Mouse (Mus musculus) heart, embryonic 10.5 days (tissue): ENCODE data around the gene Dand5. TPM values are rescaled to one million over a fixed set of nuclear protein-coding genes. Genes with fewer than 3 reads are reported as not detected.
A peak's percentile ranks its signal among the peaks of the same experiment; 100 is the strongest.

Experiments used
- DNase-seq: peaks from one replicate; pipeline ENCODE4 v3.0.0-alpha.2; 2017; ENCODE audit warnings: low spot score
- H3K27ac ChIP-seq: fragments of 300-500 bp; sonication (generic); 2 replicates; pipeline ENCODE4 v1.5.1; 2016; ENCODE audit warnings: mild to moderate bottlenecking
- H3K27me3 ChIP-seq: fragments of 300-500 bp; sonication (generic); 2 replicates; pipeline ENCODE4 v1.6.1; 2016; ENCODE audit warnings: mild to moderate bottlenecking; ENCODE audit not compliant: poor library complexity, insufficient read depth, severe bottlenecking
- H3K36me3 ChIP-seq: fragments of 300-500 bp; sonication (generic); 2 replicates; pipeline ENCODE4 v1.6.1; 2016; ENCODE audit warnings: mild to moderate bottlenecking, moderate library complexity
- H3K4me1 ChIP-seq: fragments of 300-500 bp; sonication (generic); 2 replicates; pipeline ENCODE4 v1.6.1; 2016; ENCODE audit warnings: mild to moderate bottlenecking
- H3K4me3 ChIP-seq: fragments of 300-500 bp; sonication (generic); 2 replicates; pipeline ENCODE4 v1.5.1; 2016; ENCODE audit warnings: mild to moderate bottlenecking, moderate library complexity
- H3K9me3 ChIP-seq: fragments of 300-500 bp; sonication (generic); 2 replicates; pipeline ENCODE4 v1.6.1; 2016; ENCODE audit warnings: mild to moderate bottlenecking, moderate library complexity
- whole genome bisulfite sequencing: fragments of 180-500 bp; shearing (Covaris S2); methylation state at CpG from one replicate; pipeline ENCODE4 v1.1.7; 2016; 5-methylcytosine and 5-hydroxymethylcytosine counted together
- polyA plus RNA-seq: library from polyadenylated mRNA; unstranded; fragments of >200 nt; fragmentation: Nextera tagmentation; extraction: Ambion mirVana; gene quantifications from 2 replicates; pipeline ENCODE4 v1.2.1, GENCODE M21; 2016

The Dand5 gene
- polyA plus RNA-seq, 1 experiment from 2014 or later = 5.3 TPM

- Histone ChIP-seq H3K27me3 (peaks cover 100% of the 10 kb centered on the region), H3K9me3 (no peaks in the 10 kb centered on the region), H3K4me3 (peak overlapping the region; percentile 49), H3K36me3 (no peaks in the 10 kb centered on the region), H3K27ac (no peak overlapping the region), H3K4me1 (peaks cover 32% of the 10 kb centered on the region)
- DNase-seq = no peak
- under 1% methylated on average over 19 of the region's 19 CpGs for WGBS
These were observed 48.8 kb downstream of the Dand5 start for GRCm38 (mm10) chr8:84773833-84774232.

DNA sequence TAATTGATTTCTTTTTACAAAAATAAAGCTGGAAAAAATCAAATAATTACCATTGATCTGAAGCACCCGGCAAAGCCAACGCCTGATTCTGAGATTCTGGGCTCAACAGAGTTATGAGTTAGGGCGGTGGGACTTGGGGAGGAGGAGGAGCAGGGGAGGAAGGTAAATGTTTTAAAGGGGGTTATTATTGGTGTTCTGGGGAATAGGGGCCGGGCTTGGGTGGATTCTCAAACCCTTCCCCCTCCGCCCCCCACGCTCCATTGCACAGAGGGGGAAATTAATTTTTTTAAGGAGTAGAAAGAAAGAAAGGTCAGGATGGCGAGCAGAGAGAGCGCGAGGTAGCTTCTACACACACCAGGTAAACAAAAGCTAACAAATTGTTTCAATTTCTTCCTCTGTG is 49.3 kb downstream of the Dand5 start:
- H3K27ac ChIP-seq = no peak overlapping the region

GRCm38 (mm10) chr8:84772628-84773027 is 50.0 kb downstream of the Dand5 start:
- DNase-seq = no peak
- H3K27me3 ChIP-seq = peaks cover 100% of the 10 kb centered on the region
- no peak overlapping the region for H3K27ac ChIP-seq
- H3K9me3 ChIP-seq = no peaks in the 10 kb centered on the region
- WGBS = 3% methylated on average over 3 of the region's 3 CpGs
- no peaks in the 10 kb centered on the region for H3K36me3 ChIP-seq
- peaks cover 32% of the 10 kb centered on the region for H3K4me1 ChIP-seq
- no peak overlapping the region for H3K4me3 ChIP-seq

More for the DNA sequence above, 49.3 kb downstream of the Dand5 start:
- Histone ChIP-seq H3K9me3 (no peaks in the 10 kb centered on the region), H3K36me3 (no peaks in the 10 kb centered on the region), H3K4me3 (peak overlapping the region; percentile 49), H3K4me1 (peaks cover 32% of the 10 kb centered on the region), H3K27me3 (peaks cover 100% of the 10 kb centered on the region)
- 1% methylated on average over 9 of the region's 9 CpGs for WGBS
- DNase-seq = no peak

- 1% methylated on average over 34 of the region's 34 CpGs for WGBS
- no peak overlapping the region for H3K27ac ChIP-seq
- H3K9me3 ChIP-seq = no peaks in the 10 kb centered on the region
- peaks cover 100% of the 10 kb centered on the region for H3K27me3 ChIP-seq
- no peaks in the 10 kb centered on the region for H3K36me3 ChIP-seq
- peak overlapping the region; percentile 43 for H3K4me3 ChIP-seq
- H3K4me1 ChIP-seq = peaks cover 32% of the 10 kb centered on the region
- no peak for DNase-seq
These were observed 50.7 kb downstream of the Dand5 start for GRCm38 (mm10) chr8:84771941-84772378.

DNA sequence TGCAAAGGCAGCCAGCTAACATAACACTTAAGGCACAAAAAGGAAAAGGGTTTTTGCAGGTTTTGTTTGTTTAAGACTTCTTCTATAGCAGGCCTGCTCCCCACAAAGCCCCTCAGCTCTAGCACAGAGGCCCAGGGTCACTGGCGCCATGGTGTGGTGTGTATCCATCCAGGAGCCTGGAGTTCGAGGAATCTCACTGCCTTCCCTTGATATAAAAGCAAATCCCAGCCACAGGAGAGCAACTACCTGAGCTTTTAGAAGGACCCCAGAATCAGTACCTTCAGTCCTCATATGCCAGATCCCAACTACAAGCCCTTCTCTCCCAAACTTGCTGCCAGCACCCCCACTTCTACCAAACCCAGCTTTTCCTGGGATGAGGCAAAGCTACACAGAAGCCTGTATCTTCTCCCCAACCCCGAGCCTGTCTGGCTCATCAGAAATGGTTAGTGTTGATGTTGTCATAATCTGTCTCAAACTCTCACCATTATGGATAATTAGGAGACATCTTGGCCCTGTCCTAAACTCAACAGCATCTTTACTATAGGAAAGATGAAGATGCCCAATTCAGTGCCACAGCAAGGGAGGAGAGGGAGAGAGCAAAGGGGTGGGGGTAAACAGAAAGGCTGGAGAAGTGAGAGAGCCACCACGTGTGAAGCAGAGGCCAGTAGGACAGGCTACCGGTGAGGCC is 51.5 kb downstream of the Dand5 start:
- WGBS = 25% methylated on average over 5 of the region's 5 CpGs
- H3K4me1 ChIP-seq = peaks cover 35% of the 10 kb centered on the region
- no peaks in the 10 kb centered on the region for H3K36me3 ChIP-seq
- no peaks in the 10 kb centered on the region for H3K9me3 ChIP-seq
- DNase-seq = no peak
- no peak overlapping the region for H3K4me3 ChIP-seq
- H3K27ac ChIP-seq = no peak overlapping the region
- H3K27me3 ChIP-seq = peaks cover 100% of the 10 kb centered on the region

DNA sequence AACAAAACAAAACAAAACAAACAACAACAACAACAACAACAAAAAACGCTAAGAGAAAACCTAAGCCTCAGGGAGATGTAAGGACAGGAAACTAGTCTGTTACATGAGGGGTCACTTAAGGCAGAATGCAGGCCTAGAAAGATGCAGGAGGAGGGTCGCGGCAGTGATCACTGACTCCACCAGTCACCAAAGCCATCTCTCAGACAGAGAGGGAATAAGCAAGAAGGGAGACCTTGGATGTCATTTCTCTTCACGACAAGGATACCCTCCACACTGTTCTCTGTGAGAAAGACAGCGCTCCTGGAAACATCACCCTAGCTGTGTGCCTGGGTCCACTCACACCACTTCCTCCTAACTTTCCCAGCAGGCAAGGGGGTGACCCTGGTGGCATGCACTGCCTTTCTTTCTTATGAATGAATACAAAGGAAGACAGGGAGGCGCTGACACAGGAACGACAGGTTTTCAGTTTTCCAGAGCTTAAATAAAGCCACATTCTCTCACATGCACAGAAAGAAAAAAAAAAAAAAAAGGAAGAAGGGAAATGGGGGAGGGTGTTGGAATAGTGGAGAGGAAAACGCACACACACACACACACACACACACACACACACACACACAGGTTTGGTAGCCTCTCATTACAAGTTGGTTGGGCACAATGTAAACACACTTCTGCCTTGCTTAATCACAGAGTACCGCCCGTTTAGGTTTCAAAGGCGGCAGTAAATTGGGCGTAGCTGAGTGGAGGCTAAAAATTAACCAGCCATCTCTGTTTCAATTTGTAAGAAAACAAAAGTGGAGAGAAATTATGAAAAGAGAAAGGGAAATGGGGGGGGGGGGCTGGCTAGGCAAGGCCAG is 52.3 kb downstream of the Dand5 start:
- no peaks in the 10 kb centered on the region for H3K9me3 ChIP-seq

DNA sequence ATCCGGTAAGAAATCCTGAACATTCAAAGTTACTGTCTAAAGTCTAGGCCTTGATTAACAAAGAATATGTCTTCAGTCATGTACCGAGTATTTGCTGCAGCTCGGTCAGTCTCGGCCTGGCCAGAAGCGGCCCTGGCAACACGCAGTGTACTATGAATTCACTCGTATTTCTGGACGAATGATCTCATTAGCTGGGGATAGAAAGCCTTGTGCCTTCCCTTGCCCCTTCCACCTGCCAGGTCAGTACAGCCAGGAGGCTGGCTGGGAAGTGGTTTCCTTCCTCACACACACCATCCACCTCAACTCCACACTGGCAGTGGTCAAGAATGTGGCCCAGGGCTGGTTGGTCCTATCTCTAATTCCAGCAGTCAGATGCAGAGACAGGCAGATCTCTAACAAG is 53.3 kb downstream of the Dand5 start:
- Histone ChIP-seq H3K4me1 (peaks cover 19% of the 10 kb centered on the region), H3K27me3 (peaks cover 100% of the 10 kb centered on the region)
- 85% methylated on average over 8 of the region's 8 CpGs for WGBS

More for the DNA sequence above, 52.3 kb downstream of the Dand5 start:
- peaks cover 29% of the 10 kb centered on the region for H3K4me1 ChIP-seq
- no peak for DNase-seq
- H3K27me3 ChIP-seq = peaks cover 100% of the 10 kb centered on the region
- WGBS = 43% methylated on average over 12 of the region's 12 CpGs
- H3K36me3 ChIP-seq = no peaks in the 10 kb centered on the region
- no peak overlapping the region for H3K4me3 ChIP-seq
- no peak overlapping the region for H3K27ac ChIP-seq

GRCm38 (mm10) chr8:84768343-84769095 is 54.1 kb downstream of the Dand5 start:
- WGBS = 85% methylated on average over 14 of the region's 14 CpGs
- Histone ChIP-seq H3K27me3 (peaks cover 100% of the 10 kb centered on the region), H3K9me3 (no peaks in the 10 kb centered on the region), H3K36me3 (no peaks in the 10 kb centered on the region), H3K27ac (no peak overlapping the region), H3K4me1 (peaks cover 11% of the 10 kb centered on the region), H3K4me3 (no peak overlapping the region)
- no peak for DNase-seq

More for the DNA sequence above, 53.3 kb downstream of the Dand5 start:
- no peaks in the 10 kb centered on the region for H3K9me3 ChIP-seq
- DNase-seq = no peak
- no peak overlapping the region for H3K4me3 ChIP-seq
- H3K36me3 ChIP-seq = no peaks in the 10 kb centered on the region
- no peak overlapping the region for H3K27ac ChIP-seq

DNA sequence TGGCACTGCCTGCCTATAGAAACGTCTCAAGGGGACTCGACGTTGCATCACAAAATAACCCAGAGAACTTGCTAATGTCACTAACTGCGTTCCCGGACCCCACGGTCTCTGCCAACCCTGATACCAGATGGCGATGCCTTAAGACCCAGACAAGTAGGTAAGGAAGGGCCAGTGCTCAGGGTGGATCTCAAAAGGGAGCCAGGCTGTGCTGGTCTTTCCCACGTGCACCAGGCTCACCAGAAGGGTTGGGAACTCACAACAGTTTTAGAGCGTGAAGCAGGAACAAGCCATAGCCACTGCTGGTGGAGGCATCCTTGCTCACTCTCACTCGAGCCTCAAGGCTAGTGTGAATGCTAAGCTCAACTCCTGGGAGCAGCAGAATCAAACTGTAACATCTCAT is 55.4 kb downstream of the Dand5 start:
- no peak overlapping the region for H3K27ac ChIP-seq
- no peak overlapping the region for H3K4me3 ChIP-seq
- H3K9me3 ChIP-seq = no peaks in the 10 kb centered on the region
- no peaks in the 10 kb centered on the region for H3K36me3 ChIP-seq
- H3K4me1 ChIP-seq = peaks cover 9% of the 10 kb centered on the region
- peaks cover 100% of the 10 kb centered on the region for H3K27me3 ChIP-seq
- no peak for DNase-seq
- WGBS = 73% methylated on average over 10 of the region's 10 CpGs

GRCm38 (mm10) chr8:84766422-84766821 is 56.2 kb downstream of the Dand5 start:
- peaks cover 100% of the 10 kb centered on the region for H3K27me3 ChIP-seq
- no peaks in the 10 kb centered on the region for H3K36me3 ChIP-seq
- H3K4me3 ChIP-seq = no peak overlapping the region
- 62% methylated on average over 9 of the region's 9 CpGs for WGBS
- H3K4me1 ChIP-seq = peaks cover 3% of the 10 kb centered on the region; the same call in 1 of the 2 replicates
- DNase-seq = no peak
- H3K27ac ChIP-seq = no peak overlapping the region
- no peaks in the 10 kb centered on the region for H3K9me3 ChIP-seq

DNA sequence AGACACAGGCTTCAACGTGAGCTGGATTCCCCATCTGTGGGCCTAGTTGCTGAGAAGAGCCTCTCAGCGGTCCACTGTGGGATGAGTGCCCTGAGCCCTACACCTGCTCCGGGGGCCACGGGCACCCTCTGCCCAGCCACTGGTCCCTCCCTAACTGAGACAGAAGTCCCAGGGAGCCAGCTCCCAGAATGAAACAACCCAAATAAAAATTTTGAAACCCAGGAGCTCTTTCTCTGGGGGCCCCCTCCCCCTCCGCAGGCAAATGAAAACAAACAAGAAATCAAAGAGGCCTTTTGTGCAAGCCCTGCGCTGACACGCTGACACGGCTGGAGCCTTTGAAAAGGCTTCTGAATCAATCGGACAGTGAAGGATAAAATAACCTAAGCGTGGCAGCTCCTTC is 57.0 kb downstream of the Dand5 start:
- no peaks in the 10 kb centered on the region for H3K9me3 ChIP-seq
- H3K27me3 ChIP-seq = peaks cover 100% of the 10 kb centered on the region
- peaks cover 7% of the 10 kb centered on the region for H3K4me1 ChIP-seq
- 32% methylated on average over 10 of the region's 10 CpGs for WGBS
- no peak for DNase-seq
- no peak overlapping the region for H3K4me3 ChIP-seq
- no peak overlapping the region for H3K27ac ChIP-seq
- no peaks in the 10 kb centered on the region for H3K36me3 ChIP-seq
